Mouse (Mus musculus) CD4-positive naive resting alpha-beta T cell, adult 57 days (primary cell): ENCODE data around the gene Tekt3. TPM values are rescaled to one million over a fixed set of nuclear protein-coding genes. Genes with fewer than 3 reads are reported as not detected.

Experiments used
- total RNA-seq: library from RNA; stranded (reverse); gene quantifications from one replicate; pipeline ENCODE4 v1.2.4, GENCODE M21; 2023

Tekt3 gene
- total RNA-seq: not detected

DNA sequence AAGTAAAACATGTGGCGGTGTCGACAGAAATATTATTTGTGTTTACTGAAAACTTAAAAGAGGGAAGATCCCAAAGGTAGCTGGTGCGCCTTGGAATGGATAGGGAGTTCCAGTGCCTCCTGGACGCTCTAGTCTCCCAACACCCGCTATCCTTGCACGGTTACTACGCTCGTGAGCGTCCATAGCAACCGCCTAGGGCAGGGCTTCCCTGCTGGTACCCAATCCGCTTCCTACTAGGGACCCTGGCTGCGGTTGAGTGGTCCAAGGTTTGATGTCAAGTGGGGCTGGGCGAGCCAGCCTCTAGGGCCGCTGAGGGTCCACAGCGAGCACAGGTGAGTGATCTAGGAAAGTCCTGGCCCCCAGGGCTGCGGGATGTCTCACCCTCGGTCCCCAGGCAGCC is at the start of gene Tekt3:
Gene Tekt3 (plus strand): TSS at position 209 of the 400 bp plus-strand sequence.

DNA sequence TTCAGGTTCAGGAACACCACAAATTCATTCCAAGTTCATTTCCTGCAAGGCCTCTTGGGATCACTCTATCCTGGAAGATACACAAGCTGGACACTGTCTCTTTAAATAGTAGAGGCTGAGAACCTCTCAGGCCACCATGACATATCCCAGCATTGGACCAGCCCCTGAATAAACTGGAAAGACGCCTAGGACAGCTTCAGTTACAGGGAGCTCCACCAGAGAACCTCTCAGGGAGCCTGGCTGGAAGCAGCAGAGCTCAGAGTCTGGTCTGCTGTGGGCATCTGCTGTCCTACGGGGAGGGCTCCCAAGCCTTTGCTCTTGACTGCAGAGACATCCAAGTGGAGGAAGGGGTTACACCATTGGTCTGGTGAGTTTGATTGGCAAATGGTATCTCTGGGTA is 67.3 kb downstream of the Tekt3 start, which contains the start of gene Pmp22:
Gene Pmp22 (plus strand): TSS at position 199 of the 400 bp plus-strand sequence.

Other genes with a start within 250 kb of the Tekt3 start
- gene Trim16, start 241.4 kb upstream of the Tekt3 start, total RNA-seq: 1.1 TPM
- gene Fbxw10, start 214.6 kb upstream of the Tekt3 start, total RNA-seq: 6.1 TPM
- 13.8 TPM for gene Tvp23b, start 182.2 kb upstream of the Tekt3 start, total RNA-seq
- not detected for gene Cdrt4, start 110.5 kb upstream of the Tekt3 start, total RNA-seq
- gene Pmp22, start 67.3 kb downstream of the Tekt3 start, total RNA-seq: not detected